Mouse (Mus musculus) layer of hippocampus, adult 2 months (tissue): Measurements from ENCODE around the gene Tet1. TPM values are rescaled to one million over a fixed set of nuclear protein-coding genes. Genes with fewer than 3 reads are reported as not detected.

Experiments used
- DNase-seq, 2 experiments: peaks; one replicate each; pipeline ENCODE4 v3.0.0; 2022; ENCODE audit warnings: low spot score in 2 of 2
- H3K27ac ChIP-seq: fragments of 200-600 bp; 2 replicates; pipeline ENCODE4 v1.8.1; 2022
- H3K4me3 ChIP-seq: fragments of 200-600 bp; 2 replicates; pipeline ENCODE4 v1.8.1; 2022; ENCODE audit warnings: mild to moderate bottlenecking
- CTCF ChIP-seq: fragments of 200-600 bp; conservative IDR thresholded peaks from 2 replicates; pipeline ENCODE4 v1.8.1; 2022; ENCODE audit warnings: antibody characterized with exemption, mild to moderate bottlenecking, moderate library complexity
- total RNA-seq, 2 experiments: library from RNA; stranded (reverse); gene quantifications; 2 replicates each; pipeline ENCODE4 v1.2.3; 2021

Tet1 gene
- total RNA-seq, 2 experiments from 2014 or later = 16.2 TPM

DNA sequence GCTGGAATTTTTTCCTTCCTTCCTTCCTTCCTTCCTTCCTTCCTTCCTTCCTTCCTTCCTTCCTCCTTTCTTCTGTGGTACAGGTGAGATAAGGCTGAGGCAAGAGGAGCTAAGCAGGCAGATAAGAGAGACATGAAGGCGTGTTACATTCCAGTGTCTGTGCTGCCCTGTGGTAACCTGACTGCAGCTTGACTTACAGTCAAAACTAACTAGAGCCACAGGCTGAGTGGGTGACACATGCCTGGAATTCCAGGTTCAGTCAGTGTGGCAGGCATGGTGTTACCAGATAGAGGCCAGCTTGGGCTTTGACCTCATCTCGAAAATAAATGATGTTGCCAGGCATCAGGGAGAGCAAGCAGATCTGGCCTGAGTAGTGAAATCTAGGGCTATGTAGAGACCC is 53.8 kb downstream of the Tet1 start:
- no peak for TF ChIP-seq CTCF
- DNase-seq = no peak
- no peak overlapping the region for H3K4me3 ChIP-seq
- H3K27ac ChIP-seq = no peak overlapping the region

DNA sequence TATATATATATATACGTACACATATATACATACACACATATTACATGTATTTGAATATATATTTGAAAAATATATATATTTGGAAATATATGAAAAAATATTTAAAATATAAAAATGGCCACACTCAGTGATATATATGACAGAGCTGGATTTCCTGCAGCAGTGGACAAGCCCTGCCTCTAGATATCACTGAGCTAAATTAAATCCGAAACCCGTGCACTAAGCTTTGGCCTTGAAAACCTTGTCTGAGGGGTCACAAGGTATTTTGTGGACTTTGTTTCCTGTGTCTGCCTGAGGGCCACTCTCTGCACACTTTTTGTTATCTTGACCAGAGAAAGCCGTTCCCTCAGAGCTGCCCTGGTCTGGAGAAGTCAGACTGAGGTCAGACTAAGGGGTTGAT is 54.2 kb downstream of the Tet1 start:
- H3K4me3 ChIP-seq = no peak overlapping the region
- no peak overlapping the region for H3K27ac ChIP-seq
- no peak for DNase-seq
- no peak for TF ChIP-seq CTCF

DNA sequence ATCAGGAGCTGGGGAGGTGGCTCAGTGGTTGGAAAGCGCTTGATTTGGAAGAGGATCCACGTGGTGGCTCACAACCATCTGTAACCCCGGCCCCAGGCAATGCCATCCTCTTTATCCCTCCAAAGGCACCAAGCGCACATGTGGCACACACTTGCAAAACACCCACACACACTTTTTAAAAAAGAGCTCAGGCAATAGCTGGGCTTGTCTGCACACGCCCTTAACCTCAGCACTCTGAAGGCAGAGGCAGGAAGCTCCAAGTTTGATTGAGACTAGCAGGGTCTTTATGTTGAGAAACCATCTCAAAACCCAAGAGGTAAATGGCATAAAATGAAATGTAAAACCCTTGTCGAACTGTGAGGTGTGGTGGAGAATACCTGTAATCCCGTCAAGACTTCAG is 57.2 kb downstream of the Tet1 start:
- TF ChIP-seq CTCF = no peak
- H3K4me3 ChIP-seq = no peak overlapping the region
- DNase-seq = peak in 1 of 2 experiments; percentile 16
- peak overlapping the region; percentile 62 for H3K27ac ChIP-seq

- peak; percentile 30 to 85 for DNase-seq
- H3K4me3 ChIP-seq = no peak overlapping the region
- peak overlapping the region; percentile 73; the same call in 1 of the 2 replicates for H3K27ac ChIP-seq
- TF ChIP-seq CTCF = no peak
Measured at GRCm38 (mm10) chr10:62851025-62851424, 57.8 kb downstream of the Tet1 start.

GRCm38 (mm10) chr10:62848783-62849182 is 60.0 kb downstream of the Tet1 start:
- no peak for DNase-seq
- H3K4me3 ChIP-seq = no peak overlapping the region
- H3K27ac ChIP-seq = no peak overlapping the region
- no peak for TF ChIP-seq CTCF

DNA sequence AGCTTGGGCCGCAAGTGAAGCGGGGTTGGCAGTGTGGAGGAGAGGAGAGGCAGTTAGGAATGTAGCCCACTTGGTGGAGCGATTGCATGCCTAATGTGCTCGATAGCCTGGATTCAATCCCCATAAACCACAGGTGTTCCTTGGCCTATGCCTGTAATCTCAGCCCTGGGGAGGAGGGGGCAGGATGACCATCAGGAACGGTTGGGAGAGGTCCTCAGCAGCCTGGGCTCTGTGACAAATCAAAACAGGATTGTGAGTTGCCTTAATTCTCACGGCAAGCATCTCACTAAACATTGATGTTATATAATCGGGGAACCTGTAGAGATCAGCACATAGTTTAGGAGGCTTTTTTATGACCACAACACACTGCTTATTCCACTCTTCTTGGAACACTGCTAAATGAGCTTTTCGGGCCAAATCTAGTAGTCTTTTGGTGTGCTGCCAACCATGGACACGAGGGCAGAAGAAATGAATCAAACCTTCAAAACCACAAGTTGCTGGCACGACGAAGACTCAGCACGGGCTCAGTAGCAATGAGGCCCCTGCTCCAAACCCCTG is 61.6 kb downstream of the Tet1 start:
- peak overlapping the region; percentile 80 for H3K27ac ChIP-seq
- TF ChIP-seq CTCF = peak; percentile 74
- DNase-seq = peak; percentile 54 to 56
- H3K4me3 ChIP-seq = no peak overlapping the region

GRCm38 (mm10) chr10:62843787-62844491 is 64.9 kb downstream of the Tet1 start:
- no peak for DNase-seq
- no peak overlapping the region for H3K4me3 ChIP-seq
- H3K27ac ChIP-seq = no peak overlapping the region
- TF ChIP-seq CTCF = no peak

DNA sequence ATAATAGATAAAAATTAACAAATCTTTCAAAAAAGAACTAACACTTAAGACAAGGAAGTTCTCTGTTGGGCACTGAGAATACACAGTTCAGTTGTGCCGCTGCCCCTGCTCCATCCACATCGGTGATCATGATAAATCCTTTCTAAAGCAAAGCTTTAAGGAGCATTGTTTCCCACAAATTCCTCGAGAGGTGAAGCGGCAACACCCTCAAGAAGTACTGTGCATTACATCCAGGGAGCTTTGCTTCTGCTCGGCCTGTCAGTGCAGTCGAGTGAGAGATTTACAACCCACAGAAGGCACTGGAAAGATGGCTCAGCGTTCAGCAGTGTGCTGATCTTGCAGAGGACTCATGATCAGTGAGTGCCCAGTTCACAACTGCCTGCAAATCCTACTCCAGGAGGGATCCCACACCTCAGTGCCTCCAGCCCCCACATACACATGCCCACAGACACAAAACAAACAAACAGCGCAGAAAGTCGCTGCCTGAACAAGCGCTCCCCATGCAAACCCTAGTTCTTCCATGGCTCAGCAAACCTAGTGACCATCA is 66.8 kb downstream of the Tet1 start:
- no peak for DNase-seq
- TF ChIP-seq CTCF = no peak
- H3K4me3 ChIP-seq = no peak overlapping the region
- no peak overlapping the region for H3K27ac ChIP-seq

DNA sequence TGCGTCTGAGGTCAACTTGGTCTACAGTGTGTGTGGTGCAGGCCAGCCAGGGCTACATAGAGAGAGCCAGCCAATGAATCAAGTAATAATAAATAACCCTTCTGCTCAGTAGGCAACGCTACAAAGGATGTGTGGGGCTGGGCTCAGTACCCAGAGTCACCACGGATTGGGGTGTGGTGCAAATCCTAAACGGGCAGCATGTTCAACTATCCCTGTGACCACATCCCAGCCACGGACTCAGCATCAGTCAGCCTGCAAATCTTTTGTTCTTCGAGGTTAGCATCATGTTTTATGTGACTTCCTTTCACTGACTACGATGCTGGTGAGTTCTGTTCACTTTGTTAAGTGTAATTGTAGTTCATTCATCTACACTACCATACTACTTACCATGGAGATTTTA is 68.1 kb downstream of the Tet1 start:
- no peak overlapping the region for H3K4me3 ChIP-seq
- no peak for TF ChIP-seq CTCF
- no peak overlapping the region for H3K27ac ChIP-seq
- no peak for DNase-seq

DNA sequence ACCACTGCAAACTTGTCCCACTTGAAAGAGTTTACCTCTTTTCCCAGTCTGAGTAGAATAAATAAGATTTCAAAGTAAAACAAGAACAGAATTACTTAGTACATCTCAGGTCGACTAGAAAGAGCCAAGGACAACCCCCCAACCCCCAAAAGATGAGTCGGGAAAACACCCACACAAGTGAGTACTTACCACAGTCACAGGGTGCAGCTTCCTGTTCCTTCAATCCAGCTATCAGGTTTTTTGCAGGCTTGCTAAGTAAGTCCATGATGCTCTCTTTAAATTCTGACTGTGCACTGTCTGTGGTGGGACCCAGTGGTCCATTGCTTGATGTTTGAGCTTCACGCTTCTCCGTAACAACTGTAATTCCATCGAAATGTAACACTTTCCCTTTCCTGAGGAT is 70.8 kb downstream of the Tet1 start:
- H3K4me3 ChIP-seq = no peak overlapping the region
- no peak overlapping the region for H3K27ac ChIP-seq
- no peak for DNase-seq
- TF ChIP-seq CTCF = no peak

- Histone ChIP-seq H3K27ac (no peak overlapping the region), H3K4me3 (no peak overlapping the region)
- no peak for DNase-seq
- no peak for TF ChIP-seq CTCF
Measured at GRCm38 (mm10) chr10:62832783-62833182, 76.0 kb downstream of the Tet1 start.

DNA sequence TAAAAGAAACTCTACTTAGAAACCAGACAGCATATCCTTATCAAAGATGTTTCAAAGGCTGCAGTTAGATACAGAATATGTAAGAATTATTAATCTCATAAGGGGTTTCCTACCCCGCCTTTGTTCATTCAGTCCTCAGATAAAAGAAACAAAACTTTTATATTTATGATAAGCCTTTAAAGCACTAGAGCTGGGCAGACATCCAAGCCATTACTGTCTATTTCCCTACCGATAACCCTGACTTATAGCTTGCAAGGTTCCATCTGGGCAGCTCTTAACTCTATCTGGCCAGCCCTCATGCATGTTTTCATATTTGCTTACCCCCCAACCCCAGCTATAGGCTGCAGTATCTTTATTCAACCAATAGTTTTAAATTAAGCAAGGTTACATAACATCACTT is 77.2 kb downstream of the Tet1 start:
- Histone ChIP-seq H3K27ac (no peak overlapping the region), H3K4me3 (no peak overlapping the region)
- no peak for DNase-seq
- TF ChIP-seq CTCF = no peak

DNA sequence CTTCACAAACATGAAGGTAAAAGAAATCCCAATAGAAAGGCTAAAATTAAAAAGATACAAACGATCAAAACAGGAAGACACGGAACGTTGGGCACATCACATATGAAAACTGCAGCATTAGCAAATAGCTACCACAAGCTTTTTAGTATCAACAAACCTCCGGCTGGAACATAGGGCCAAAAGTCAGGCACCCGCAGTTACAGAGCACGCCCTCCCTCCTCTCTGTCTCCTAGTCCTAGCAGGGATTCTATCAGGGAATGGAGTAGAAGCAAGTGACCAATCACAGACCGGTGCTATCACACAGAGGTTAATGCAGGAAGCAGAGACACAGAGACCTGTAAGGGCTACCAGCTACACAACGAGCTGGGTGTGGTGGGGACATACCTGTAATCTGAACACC is 84.3 kb downstream of the Tet1 start:
- DNase-seq = no peak
- no peak overlapping the region for H3K27ac ChIP-seq
- no peak for TF ChIP-seq CTCF
- H3K4me3 ChIP-seq = no peak overlapping the region

- no peak for DNase-seq
- no peak for TF ChIP-seq CTCF
- Histone ChIP-seq H3K4me3 (no peak overlapping the region), H3K27ac (no peak overlapping the region)
Measured at GRCm38 (mm10) chr10:62823431-62823830, 85.4 kb downstream of the Tet1 start.
